Mouse (Mus musculus): ENCODE results near the gene Cnn1. TPM values are rescaled to one million over a fixed set of nuclear protein-coding genes. Genes with fewer than 3 reads are reported as not detected.

Gene Cnn1
- polyA plus RNA-seq, 1 experiment from 2014 or later: 4.0 TPM

DNA sequence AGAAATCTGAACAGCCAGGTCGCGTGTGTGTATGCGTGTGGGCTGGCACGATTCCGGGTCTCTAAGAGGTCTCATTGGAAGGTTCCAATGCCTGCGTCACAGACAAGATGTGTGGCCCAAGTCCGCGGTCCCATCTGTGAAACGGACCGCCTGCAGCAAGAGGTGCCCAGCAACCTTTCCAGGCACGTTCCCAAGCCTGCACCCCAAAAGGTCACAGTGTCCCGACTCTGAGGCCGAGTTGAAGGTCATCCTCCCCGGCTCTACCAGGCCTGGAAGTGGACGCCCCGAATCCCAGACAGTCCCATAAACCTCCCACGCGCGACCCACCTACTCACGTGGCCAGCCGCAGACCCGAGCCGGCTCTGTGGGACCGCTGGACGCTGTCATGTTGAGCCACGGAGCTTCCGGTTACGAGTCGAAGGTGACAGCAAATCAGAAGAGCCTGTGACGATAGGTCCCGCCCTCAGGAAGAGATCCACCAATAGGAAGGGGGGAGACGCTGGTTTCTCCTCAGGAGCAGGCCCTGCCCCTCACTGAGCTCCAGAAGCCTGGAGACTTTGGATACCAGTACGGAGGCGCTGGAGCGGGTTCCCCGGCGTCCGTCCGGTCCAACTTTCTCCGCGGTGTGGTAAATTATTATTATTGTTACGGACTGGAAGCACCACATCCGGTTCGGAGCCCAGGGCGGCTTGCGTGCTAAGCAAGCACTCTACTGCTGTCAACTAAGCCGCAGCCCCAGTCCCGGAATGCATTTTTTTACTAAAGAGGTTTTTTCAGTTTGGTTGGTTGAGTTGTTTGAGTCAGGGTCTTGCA lies 13.8 kb upstream of the Cnn1 start, which contains the start of gene Ecsit:
TSS of gene Ecsit (minus strand) at position 417 of the 813 bp plus-strand sequence.
- H3K27ac ChIP-seq (replicated peaks; ENCODE audit: low read depth, low read length): no peak within 1 kb of the TSS
- WGBS: under 1% methylated on average over 48 of the region's 48 CpGs
- no peaks in the 10 kb centered on the region for H3K27me3 ChIP-seq (ENCODE audit: control insufficient read depth, insufficient read depth, low read length)
- DNase-seq (ENCODE audit: low spot score): peak; percentile 96
- peak; percentile 95 for ATAC-seq (replicated peaks; ENCODE audit: insufficient number of reproducible peaks, low FRiP score, low TSS enrichment, low read depth)
- H3K4me1 ChIP-seq (ENCODE audit: control insufficient read depth, insufficient read depth, low read length): no peaks in the 10 kb centered on the region
- H3K4me3 ChIP-seq (ENCODE audit: low read depth, low read length): peak within 1 kb of the TSS; percentile 70
- no peaks in the 10 kb centered on the region for H3K9me3 ChIP-seq (replicated peaks; ENCODE audit: control insufficient read depth, low read length)
- H3K4me2 ChIP-seq (ENCODE audit: low read depth, low read length): peak within 1 kb of the TSS; percentile 73
- peak within 1 kb of the TSS; percentile 63 for H3K9ac ChIP-seq (replicated peaks; ENCODE audit: low read length)
- no peaks in the 10 kb centered on the region for H3K36me3 ChIP-seq (replicated peaks; ENCODE audit: control insufficient read depth, insufficient read depth, low read depth, low read length)

DNA sequence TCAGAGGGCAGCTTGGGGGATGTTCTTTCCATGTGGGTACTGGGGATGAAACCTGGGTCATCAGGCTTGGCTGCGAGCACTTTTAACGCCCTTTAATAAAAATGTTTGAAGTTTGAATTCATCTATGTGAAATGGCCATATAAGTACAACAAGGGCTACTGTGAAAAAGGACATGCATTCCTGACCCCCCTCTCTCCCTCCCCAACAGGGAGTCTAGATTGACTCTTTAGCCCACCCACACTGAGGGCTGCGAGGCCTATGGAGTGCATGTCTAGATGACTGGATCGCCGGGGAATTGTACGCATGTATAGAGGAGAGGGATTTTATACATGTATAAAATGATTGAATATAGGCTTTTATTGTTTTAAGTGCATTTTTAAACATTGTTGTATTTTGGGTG lies 13.0 kb upstream of the Cnn1 start:
- Histone ChIP-seq H3K4me2 (ENCODE audit: low read depth, low read length) (peak overlapping the region; percentile 32), H3K27ac (replicated peaks; ENCODE audit: low read depth, low read length) (no peak overlapping the region), H3K4me3 (ENCODE audit: low read depth, low read length) (peak overlapping the region; percentile 70), H3K27me3 (ENCODE audit: control insufficient read depth, insufficient read depth, low read length) (no peaks in the 10 kb centered on the region), H3K9ac (replicated peaks; ENCODE audit: low read length) (peak overlapping the region; percentile 50; the same call in 1 of the 2 replicates), H3K9me3 (replicated peaks; ENCODE audit: control insufficient read depth, low read length) (no peaks in the 10 kb centered on the region), H3K36me3 (replicated peaks; ENCODE audit: control insufficient read depth, insufficient read depth, low read depth, low read length) (no peaks in the 10 kb centered on the region), H3K4me1 (ENCODE audit: control insufficient read depth, insufficient read depth, low read length) (no peaks in the 10 kb centered on the region)
- WGBS: 75% methylated on average over 6 of the region's 6 CpGs
- DNase-seq (ENCODE audit: low spot score) (no peak), ATAC-seq (replicated peaks; ENCODE audit: insufficient number of reproducible peaks, low FRiP score, low TSS enrichment, low read depth) (no peak)

DNA sequence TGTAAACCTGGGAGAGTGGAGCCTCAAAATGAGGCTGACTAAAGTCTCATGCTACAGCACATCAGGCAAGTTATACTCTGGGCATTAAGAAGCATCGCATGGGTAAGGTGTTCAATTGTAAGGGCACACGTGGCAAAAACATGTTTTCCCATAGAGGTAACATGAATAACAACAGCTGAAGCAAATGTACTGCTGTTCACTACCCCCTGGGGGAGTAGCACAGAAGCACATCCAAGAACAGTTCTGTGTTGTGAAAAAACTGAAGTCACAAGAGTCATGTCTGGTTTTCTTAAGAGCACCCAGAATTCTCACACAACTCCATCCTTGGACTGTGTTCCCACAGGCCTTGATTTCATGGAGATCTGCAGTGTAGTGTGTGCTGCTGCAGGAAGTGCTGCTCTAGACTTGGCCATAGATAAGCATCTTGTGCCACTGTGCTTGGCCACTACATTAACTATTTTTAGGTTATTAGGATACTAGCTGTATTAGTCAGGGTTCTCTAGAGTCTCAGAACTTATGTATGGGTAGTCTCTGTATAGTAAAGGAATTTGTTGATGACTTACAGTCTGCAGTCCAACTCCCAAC lies 11.9 kb upstream of the Cnn1 start:
- Histone ChIP-seq H3K9me3 (replicated peaks; ENCODE audit: control insufficient read depth, low read length) (no peaks in the 10 kb centered on the region), H3K4me1 (ENCODE audit: control insufficient read depth, insufficient read depth, low read length) (no peaks in the 10 kb centered on the region), H3K4me2 (ENCODE audit: low read depth, low read length) (no peak overlapping the region), H3K9ac (replicated peaks; ENCODE audit: low read length) (no peak overlapping the region), H3K27ac (replicated peaks; ENCODE audit: low read depth, low read length) (no peak overlapping the region), H3K27me3 (ENCODE audit: control insufficient read depth, insufficient read depth, low read length) (no peaks in the 10 kb centered on the region), H3K4me3 (ENCODE audit: low read depth, low read length) (no peak overlapping the region), H3K36me3 (replicated peaks; ENCODE audit: control insufficient read depth, insufficient read depth, low read depth, low read length) (no peaks in the 10 kb centered on the region)
- 78% methylated on average over 2 of the region's 2 CpGs for WGBS
- ATAC-seq (replicated peaks; ENCODE audit: insufficient number of reproducible peaks, low FRiP score, low TSS enrichment, low read depth) (no peak), DNase-seq (ENCODE audit: low spot score) (no peak)

DNA sequence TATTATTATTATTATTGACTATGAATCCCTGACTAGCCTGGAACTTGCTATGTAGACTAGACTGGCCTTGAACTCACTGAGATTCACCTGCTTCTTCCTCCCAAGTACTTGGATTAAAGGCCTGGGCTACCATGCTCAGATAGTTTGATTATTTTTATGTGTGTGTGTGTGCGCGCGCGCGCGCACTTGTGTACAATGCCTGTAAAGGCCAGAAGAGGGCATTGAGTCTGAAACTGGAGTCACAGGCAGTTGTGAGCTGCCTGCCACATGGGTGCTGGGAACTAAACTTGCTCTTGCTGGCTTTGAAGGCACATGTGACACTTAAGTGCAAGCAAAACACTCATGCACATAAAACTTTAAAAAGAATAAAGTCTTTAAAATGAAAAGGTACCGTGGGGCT lies 9.7 kb upstream of the Cnn1 start:
- Histone ChIP-seq H3K4me3 (ENCODE audit: low read depth, low read length) (no peak overlapping the region), H3K9me3 (replicated peaks; ENCODE audit: control insufficient read depth, low read length) (no peaks in the 10 kb centered on the region), H3K27me3 (ENCODE audit: control insufficient read depth, insufficient read depth, low read length) (no peaks in the 10 kb centered on the region), H3K4me1 (ENCODE audit: control insufficient read depth, insufficient read depth, low read length) (no peaks in the 10 kb centered on the region), H3K36me3 (replicated peaks; ENCODE audit: control insufficient read depth, insufficient read depth, low read depth, low read length) (no peaks in the 10 kb centered on the region), H3K9ac (replicated peaks; ENCODE audit: low read length) (no peak overlapping the region), H3K27ac (replicated peaks; ENCODE audit: low read depth, low read length) (no peak overlapping the region), H3K4me2 (ENCODE audit: low read depth, low read length) (no peak overlapping the region)
- no peak for DNase-seq (ENCODE audit: low spot score)
- WGBS: 98% methylated on average over 7 of the region's 7 CpGs
- no peak for ATAC-seq (replicated peaks; ENCODE audit: insufficient number of reproducible peaks, low FRiP score, low TSS enrichment, low read depth)

DNA sequence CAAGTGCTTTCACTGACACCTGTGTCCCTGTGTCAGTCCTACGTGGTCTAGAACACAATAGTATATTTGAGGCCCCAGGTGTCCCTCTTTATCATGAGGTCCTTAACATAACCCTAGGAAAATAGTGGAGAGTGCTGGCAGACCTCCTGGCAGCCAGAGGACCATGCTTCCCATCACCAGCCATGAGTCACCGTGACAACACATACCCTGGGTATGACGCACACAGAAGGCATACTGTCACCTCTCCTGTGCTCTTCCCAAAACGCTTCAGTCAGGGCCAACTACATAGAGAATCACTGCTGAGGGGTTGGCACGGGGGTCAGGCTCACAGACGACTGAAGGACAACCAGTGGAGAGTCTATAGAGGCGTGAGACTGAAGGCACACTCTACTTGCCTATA lies 9.0 kb upstream of the Cnn1 start:
- Histone ChIP-seq H3K36me3 (replicated peaks; ENCODE audit: control insufficient read depth, insufficient read depth, low read depth, low read length) (no peaks in the 10 kb centered on the region), H3K27ac (replicated peaks; ENCODE audit: low read depth, low read length) (no peak overlapping the region), H3K9ac (replicated peaks; ENCODE audit: low read length) (no peak overlapping the region), H3K4me3 (ENCODE audit: low read depth, low read length) (no peak overlapping the region), H3K4me1 (ENCODE audit: control insufficient read depth, insufficient read depth, low read length) (no peaks in the 10 kb centered on the region), H3K4me2 (ENCODE audit: low read depth, low read length) (no peak overlapping the region), H3K27me3 (ENCODE audit: control insufficient read depth, insufficient read depth, low read length) (no peaks in the 10 kb centered on the region), H3K9me3 (replicated peaks; ENCODE audit: control insufficient read depth, low read length) (no peaks in the 10 kb centered on the region)
- no peak for ATAC-seq (replicated peaks; ENCODE audit: insufficient number of reproducible peaks, low FRiP score, low TSS enrichment, low read depth)
- WGBS: 83% methylated on average over 7 of the region's 7 CpGs
- no peak for DNase-seq (ENCODE audit: low spot score)

DNA sequence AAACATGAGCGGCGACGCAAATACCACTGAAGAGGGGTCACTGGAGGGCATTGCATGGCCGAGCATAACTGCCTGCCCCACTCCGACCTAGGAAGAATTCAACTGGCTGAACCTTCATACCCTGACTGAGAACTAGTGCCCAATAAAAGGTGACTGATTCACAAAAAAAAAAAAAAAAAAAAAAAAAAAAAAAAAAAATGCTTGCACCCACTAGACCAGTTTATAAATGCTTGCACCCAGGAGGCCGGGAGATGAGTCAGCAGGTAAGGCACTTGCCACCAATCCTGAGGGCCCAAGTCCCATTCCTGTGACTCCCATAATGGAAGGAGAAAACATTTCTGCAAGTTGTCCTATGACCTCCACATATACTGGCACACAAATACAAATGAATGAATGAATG lies 6.3 kb upstream of the Cnn1 start:
- Histone ChIP-seq H3K27me3 (ENCODE audit: control insufficient read depth, insufficient read depth, low read length) (no peaks in the 10 kb centered on the region; the same call in 1 of the 2 replicates), H3K36me3 (replicated peaks; ENCODE audit: control insufficient read depth, insufficient read depth, low read depth, low read length) (no peaks in the 10 kb centered on the region), H3K4me1 (ENCODE audit: control insufficient read depth, insufficient read depth, low read length) (no peaks in the 10 kb centered on the region), H3K4me3 (ENCODE audit: low read depth, low read length) (no peak overlapping the region), H3K4me2 (ENCODE audit: low read depth, low read length) (no peak overlapping the region), H3K9ac (replicated peaks; ENCODE audit: low read length) (no peak overlapping the region), H3K27ac (replicated peaks; ENCODE audit: low read depth, low read length) (no peak overlapping the region), H3K9me3 (replicated peaks; ENCODE audit: control insufficient read depth, low read length) (no peaks in the 10 kb centered on the region)
- no peak for ATAC-seq (replicated peaks; ENCODE audit: insufficient number of reproducible peaks, low FRiP score, low TSS enrichment, low read depth)
- DNase-seq (ENCODE audit: low spot score): no peak
- 86% methylated on average over 6 of the region's 6 CpGs for WGBS

DNA sequence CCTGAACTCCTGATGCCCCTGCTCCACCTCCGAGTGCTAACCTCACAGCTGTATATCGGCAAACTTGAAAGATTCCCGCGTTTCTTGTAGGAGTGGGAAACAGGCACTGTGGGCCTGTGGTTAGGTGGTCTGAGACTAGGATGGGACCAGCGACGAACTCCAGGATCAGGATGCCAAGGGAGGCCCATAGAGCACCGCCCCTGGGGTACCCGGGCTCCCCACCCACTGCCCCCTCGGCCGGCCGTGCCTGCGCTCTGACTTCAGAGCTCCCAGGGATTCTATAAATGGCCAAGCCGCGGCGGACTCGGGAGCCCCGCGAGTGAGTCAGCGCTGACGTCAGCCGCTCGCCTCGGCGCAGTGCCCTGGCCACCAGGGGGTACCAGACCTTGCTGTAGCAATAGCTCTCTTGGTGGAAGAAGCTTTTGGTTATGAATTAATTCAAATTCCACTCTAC lies 3.1 kb upstream of the Cnn1 start:
- Histone ChIP-seq H3K4me2 (ENCODE audit: low read depth, low read length) (peak overlapping the region; percentile 65), H3K4me3 (ENCODE audit: low read depth, low read length) (peak overlapping the region; percentile 29), H3K4me1 (ENCODE audit: control insufficient read depth, insufficient read depth, low read length) (no peaks in the 10 kb centered on the region), H3K27ac (replicated peaks; ENCODE audit: low read depth, low read length) (no peak overlapping the region), H3K9ac (replicated peaks; ENCODE audit: low read length) (peak overlapping the region; percentile 75), H3K27me3 (ENCODE audit: control insufficient read depth, insufficient read depth, low read length) (peaks cover 10% of the 10 kb centered on the region), H3K36me3 (replicated peaks; ENCODE audit: control insufficient read depth, insufficient read depth, low read depth, low read length) (no peaks in the 10 kb centered on the region), H3K9me3 (replicated peaks; ENCODE audit: control insufficient read depth, low read length) (no peaks in the 10 kb centered on the region)
- peak; percentile 78 for ATAC-seq (replicated peaks; ENCODE audit: insufficient number of reproducible peaks, low FRiP score, low TSS enrichment, low read depth)
- 2% methylated on average over 24 of the region's 24 CpGs for WGBS
- peak; percentile 88 for DNase-seq (ENCODE audit: low spot score)

DNA sequence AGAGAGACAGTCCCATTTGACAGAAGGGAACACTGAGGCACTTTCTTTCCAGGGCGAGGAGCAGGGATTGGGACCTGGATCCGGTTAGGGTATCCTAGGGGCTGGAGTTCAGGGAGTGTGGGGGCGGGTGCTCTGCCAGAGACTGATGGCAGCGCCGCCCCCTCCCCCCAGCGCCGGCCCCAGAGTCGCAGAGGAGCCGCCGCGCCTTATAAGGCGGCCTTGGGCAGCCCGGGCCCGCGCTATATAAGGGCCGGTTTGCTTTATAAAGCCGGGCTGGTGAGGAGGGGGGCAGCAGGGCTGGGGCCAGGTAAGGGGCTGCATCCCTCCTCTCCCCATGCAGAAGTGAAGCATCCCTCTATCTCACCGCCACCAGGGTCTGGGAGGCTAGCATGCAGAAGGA lies 906 bp downstream of the Cnn1 start:
- Histone ChIP-seq H3K4me1 (ENCODE audit: control insufficient read depth, insufficient read depth, low read length) (no peaks in the 10 kb centered on the region), H3K27me3 (ENCODE audit: control insufficient read depth, insufficient read depth, low read length) (peaks cover 12% of the 10 kb centered on the region), H3K36me3 (replicated peaks; ENCODE audit: control insufficient read depth, insufficient read depth, low read depth, low read length) (no peaks in the 10 kb centered on the region), H3K9ac (replicated peaks; ENCODE audit: low read length) (no peak overlapping the region), H3K9me3 (replicated peaks; ENCODE audit: control insufficient read depth, low read length) (no peaks in the 10 kb centered on the region), H3K27ac (replicated peaks; ENCODE audit: low read depth, low read length) (no peak overlapping the region), H3K4me2 (ENCODE audit: low read depth, low read length) (no peak overlapping the region), H3K4me3 (ENCODE audit: low read depth, low read length) (0 out of 2 replicates have a peak overlapping the region, but pooled peaks have one; percentile 5)
- DNase-seq (ENCODE audit: low spot score) (peak; percentile 43), ATAC-seq (replicated peaks; ENCODE audit: insufficient number of reproducible peaks, low FRiP score, low TSS enrichment, low read depth) (no peak)
- WGBS: 3% methylated on average over 15 of the region's 18 CpGs

Data from embryonic facial prominence, embryonic 11.5 days (tissue).